Mouse (Mus musculus): ENCODE data around the gene Mycbp2. TPM values are rescaled to one million over a fixed set of nuclear protein-coding genes. Genes with fewer than 3 reads are reported as not detected.

The Mycbp2 gene
- polyA plus RNA-seq, 1 experiment from 2014 or later: 22.7 TPM

DNA sequence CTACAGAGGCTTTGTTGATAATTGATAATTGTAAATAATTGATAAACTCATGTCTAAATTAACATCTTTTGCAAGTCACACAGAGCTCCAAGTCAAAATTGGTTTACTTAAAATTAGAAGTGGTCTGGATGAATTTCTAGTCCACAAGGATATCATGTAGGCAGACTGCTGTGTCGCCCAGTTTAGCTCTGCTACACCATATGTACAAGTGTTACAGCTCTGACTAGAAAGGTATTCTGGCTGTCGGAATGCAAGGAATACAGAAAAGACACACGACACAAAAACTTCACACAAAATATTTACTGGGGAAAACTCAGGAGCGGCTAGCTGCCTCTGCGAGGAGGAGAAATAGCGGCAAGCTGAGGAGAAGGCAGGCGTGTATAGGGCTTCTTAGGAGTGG is 89.7 kb downstream of the Mycbp2 start:
- no peak for ATAC-seq (ENCODE audit: insufficient number of reproducible peaks, insufficient read depth, low FRiP score, low TSS enrichment, low read depth)
- WGBS: 91% methylated on average over 7 of the region's 7 CpGs
- no peak overlapping the region for H3K4me2 ChIP-seq

DNA sequence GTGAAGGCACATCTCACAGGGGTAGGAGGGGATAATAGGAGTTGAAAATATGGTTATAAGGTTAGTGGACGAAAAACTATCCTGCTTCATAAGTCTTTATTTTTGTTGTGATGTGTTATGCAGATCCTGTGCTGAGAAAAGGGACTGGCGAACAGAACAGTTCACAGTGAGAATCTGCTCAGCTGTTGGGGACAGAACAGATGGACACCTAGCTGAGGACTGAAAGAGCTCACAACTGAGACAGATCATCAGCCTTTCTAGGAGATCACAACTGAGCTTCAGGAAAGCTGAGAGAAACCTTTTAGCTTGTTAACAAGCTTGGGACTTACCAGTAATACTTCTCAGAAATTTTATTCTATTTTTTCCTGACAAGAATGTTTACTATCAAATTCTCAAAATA is 92.3 kb downstream of the Mycbp2 start:
- no peak for ATAC-seq (ENCODE audit: insufficient number of reproducible peaks, insufficient read depth, low FRiP score, low TSS enrichment, low read depth)
- Histone ChIP-seq H3K9ac (replicated peaks) (no peak overlapping the region), H3K27me3 (no peaks in the 10 kb centered on the region), H3K4me3 (replicated peaks) (no peak overlapping the region), H3K9me3 (no peaks in the 10 kb centered on the region), H3K4me2 (no peak overlapping the region), H3K36me3 (peaks cover 18% of the 10 kb centered on the region; the same call in 1 of the 2 replicates), H3K4me1 (replicated peaks) (no peaks in the 10 kb centered on the region), H3K27ac (no peak overlapping the region)
- 93% methylated on average over 2 of the region's 2 CpGs for WGBS

More for the DNA sequence above, 89.7 kb downstream of the Mycbp2 start:
- H3K36me3 ChIP-seq: peaks cover 34% of the 10 kb centered on the region
- no peaks in the 10 kb centered on the region for H3K27me3 ChIP-seq
- no peaks in the 10 kb centered on the region for H3K9me3 ChIP-seq
- H3K4me1 ChIP-seq (replicated peaks): no peaks in the 10 kb centered on the region
- no peak overlapping the region for H3K9ac ChIP-seq (replicated peaks)
- no peak overlapping the region for H3K4me3 ChIP-seq (replicated peaks)
- H3K27ac ChIP-seq: no peak overlapping the region

DNA sequence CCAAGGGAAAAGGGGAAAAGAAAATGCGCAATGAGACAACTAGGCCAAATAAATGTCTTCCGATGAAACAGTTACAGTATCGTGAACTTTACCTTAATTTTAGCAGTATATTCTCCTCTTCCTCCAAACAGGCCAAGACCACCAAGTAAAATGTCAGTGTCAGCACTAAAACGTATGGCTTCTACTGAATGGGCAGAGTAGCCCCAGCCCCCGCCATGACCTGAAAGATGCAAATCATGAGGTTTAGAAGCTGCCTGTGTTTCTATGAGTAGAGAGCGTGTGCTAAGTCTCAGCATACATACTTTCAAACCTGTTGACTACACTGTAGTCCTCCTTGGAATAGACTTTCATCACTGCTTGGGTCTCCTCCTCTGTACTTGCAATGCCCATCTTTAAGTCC is 104.6 kb downstream of the Mycbp2 start:
- Histone ChIP-seq H3K36me3 (peaks cover 27% of the 10 kb centered on the region), H3K27me3 (no peaks in the 10 kb centered on the region), H3K9ac (replicated peaks) (no peak overlapping the region), H3K9me3 (0 out of 2 replicates have a peak, but pooled peaks cover 3% of the 10 kb centered on the region), H3K27ac (no peak overlapping the region), H3K4me2 (no peak overlapping the region), H3K4me1 (replicated peaks) (no peaks in the 10 kb centered on the region), H3K4me3 (replicated peaks) (no peak overlapping the region)
- WGBS: 91% methylated on average over 6 of the region's 6 CpGs
- ATAC-seq (ENCODE audit: insufficient number of reproducible peaks, insufficient read depth, low FRiP score, low TSS enrichment, low read depth): no peak

DNA sequence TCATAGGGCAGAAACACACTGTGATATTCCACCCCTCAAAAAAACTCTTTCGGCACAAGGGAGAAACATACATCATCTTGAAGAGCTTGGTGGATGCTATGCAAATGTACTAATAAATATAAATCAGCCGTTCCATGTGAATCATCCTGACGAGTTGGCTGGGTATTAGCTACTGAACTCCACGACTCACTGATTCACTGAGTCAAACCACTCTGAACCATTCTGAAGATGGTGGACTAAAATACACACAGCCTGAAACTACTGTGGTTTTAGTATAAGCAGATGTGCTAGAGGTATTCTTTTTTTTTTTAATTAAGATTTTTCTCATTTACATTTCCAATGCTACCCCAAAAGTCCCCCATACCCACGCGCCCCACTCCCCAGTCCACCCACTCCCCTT is 111.8 kb downstream of the Mycbp2 start:
- H3K9ac ChIP-seq (replicated peaks): no peak overlapping the region
- no peak overlapping the region for H3K27ac ChIP-seq
- WGBS: 92% methylated on average over 6 of the region's 6 CpGs
- H3K4me2 ChIP-seq: no peak overlapping the region
- no peaks in the 10 kb centered on the region for H3K4me1 ChIP-seq (replicated peaks)
- no peaks in the 10 kb centered on the region for H3K27me3 ChIP-seq
- no peaks in the 10 kb centered on the region for H3K9me3 ChIP-seq
- H3K4me3 ChIP-seq (replicated peaks): no peak overlapping the region
- no peak for ATAC-seq (ENCODE audit: insufficient number of reproducible peaks, insufficient read depth, low FRiP score, low TSS enrichment, low read depth)
- peaks cover 20% of the 10 kb centered on the region for H3K36me3 ChIP-seq

DNA sequence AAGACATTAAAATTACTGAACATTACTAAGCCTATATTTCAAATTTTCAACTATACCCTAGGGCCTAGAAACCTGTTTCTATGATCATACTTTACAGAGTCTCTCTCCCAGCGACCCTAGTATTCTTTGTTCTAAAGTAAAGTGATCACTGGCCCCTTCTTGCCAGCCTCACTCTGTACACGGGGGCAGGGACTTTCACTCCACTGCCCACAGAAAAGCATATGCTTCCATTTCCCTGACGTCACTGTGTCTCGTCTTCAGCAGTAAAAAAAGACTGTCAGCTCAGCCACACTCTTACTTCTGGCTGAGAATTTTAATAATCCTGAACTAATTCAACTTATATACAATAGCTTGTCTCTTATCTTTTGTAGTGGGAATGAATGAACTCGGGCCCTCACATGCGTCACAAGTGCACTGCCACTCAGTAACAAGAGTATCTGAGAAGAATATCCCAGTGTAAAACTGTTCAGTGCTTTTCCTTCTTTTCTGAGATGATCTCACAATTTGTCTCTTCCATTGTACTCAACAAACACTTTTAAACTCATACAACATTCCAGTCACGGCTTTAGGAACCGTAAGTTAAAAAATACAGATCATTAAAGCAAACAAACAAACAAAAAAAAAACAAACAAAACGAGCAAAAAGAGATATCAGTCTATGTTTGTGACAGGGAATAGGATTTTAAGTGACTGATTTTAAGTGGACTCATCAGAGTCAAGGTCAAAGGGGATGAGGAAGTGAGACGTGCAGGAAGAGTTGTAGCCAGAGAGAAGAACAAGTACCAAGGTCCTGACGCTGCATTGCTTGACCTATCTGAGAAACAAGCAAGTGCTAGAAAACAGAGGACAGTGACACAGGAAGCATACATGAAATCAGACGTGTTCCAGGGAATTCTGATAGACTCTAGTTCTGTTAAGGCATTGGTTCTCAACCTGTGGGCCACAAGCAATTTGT is 112.7 kb downstream of the Mycbp2 start:
- WGBS: 81% methylated on average over 12 of the region's 12 CpGs
- H3K4me2 ChIP-seq: no peak overlapping the region
- H3K9me3 ChIP-seq: no peaks in the 10 kb centered on the region
- no peaks in the 10 kb centered on the region for H3K27me3 ChIP-seq
- no peak for ATAC-seq (ENCODE audit: insufficient number of reproducible peaks, insufficient read depth, low FRiP score, low TSS enrichment, low read depth)
- no peaks in the 10 kb centered on the region for H3K4me1 ChIP-seq (replicated peaks)
- no peak overlapping the region for H3K9ac ChIP-seq (replicated peaks)
- H3K36me3 ChIP-seq: peaks cover 20% of the 10 kb centered on the region
- H3K27ac ChIP-seq: no peak overlapping the region
- no peak overlapping the region for H3K4me3 ChIP-seq (replicated peaks)

DNA sequence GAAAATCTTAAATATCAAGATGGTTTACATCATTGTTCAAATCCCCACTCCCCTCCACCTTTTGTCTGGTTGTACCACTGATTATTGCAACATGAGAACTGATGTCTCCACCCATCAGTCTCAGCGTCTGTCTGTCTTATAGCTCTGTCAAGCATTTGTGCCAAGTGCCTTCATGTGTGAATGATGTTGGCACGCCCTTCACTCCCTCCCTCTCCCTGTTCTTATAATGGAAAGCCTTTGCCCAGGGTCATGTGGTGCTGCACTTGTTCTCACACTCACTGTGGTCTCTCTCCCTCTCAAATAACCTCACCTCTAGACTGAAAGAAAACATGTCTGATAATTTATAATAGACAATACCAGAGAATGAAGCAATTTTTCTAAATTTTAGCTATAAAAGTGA is 124.3 kb downstream of the Mycbp2 start:
- no peak for ATAC-seq (ENCODE audit: insufficient number of reproducible peaks, insufficient read depth, low FRiP score, low TSS enrichment, low read depth)
- no peak overlapping the region for H3K27ac ChIP-seq
- no peaks in the 10 kb centered on the region for H3K4me1 ChIP-seq (replicated peaks)
- H3K4me3 ChIP-seq (replicated peaks): no peak overlapping the region
- H3K9ac ChIP-seq (replicated peaks): no peak overlapping the region
- no peak overlapping the region for H3K4me2 ChIP-seq
- WGBS: 95% methylated on average over 2 of the region's 2 CpGs
- H3K9me3 ChIP-seq: no peaks in the 10 kb centered on the region
- peaks cover 61% of the 10 kb centered on the region for H3K36me3 ChIP-seq
- no peaks in the 10 kb centered on the region for H3K27me3 ChIP-seq

DNA sequence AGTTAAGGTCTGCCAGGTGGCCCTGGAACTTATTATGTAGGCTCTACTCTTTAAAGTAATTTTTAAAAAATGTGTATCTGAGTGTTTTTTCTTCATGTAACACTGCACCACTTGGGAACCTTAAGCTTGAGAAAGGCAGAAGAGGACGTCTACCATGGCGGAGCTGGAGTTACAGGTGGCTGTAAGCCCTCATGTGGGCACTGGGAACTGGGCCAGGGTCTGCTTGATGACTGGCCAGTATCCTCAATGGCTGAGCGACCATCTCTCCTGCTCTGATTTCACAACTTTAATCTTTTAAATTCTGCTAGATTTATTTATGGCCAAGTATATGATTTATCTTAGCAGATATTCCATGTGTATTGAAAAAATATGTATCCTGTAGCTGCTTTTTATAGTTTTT is 124.9 kb downstream of the Mycbp2 start:
- ATAC-seq (ENCODE audit: insufficient number of reproducible peaks, insufficient read depth, low FRiP score, low TSS enrichment, low read depth): no peak
- 90% methylated on average over 3 of the region's 3 CpGs for WGBS
- Histone ChIP-seq H3K27me3 (no peaks in the 10 kb centered on the region), H3K4me3 (replicated peaks) (no peak overlapping the region), H3K9ac (replicated peaks) (no peak overlapping the region), H3K36me3 (peaks cover 61% of the 10 kb centered on the region), H3K4me1 (replicated peaks) (no peaks in the 10 kb centered on the region), H3K27ac (no peak overlapping the region), H3K9me3 (no peaks in the 10 kb centered on the region), H3K4me2 (no peak overlapping the region)

DNA sequence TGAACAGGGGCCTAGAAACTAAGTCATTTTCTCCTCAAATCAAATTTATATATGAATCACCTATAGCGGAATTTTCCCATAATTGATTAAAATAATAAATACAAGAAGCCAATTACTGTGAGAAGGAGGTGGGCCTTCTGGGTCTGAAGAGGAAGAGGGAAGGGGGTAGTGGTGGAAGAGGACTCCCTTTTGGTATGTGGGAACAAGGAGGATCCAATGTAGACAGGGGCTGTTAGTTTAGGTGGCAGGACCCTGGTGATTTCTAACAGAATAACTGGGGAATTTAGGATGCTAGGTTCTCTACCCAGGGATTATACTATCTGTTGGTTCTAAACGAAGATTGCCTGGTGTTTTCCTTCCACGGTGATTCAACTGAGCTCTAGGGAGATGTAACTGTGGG is 130.3 kb downstream of the Mycbp2 start:
- Histone ChIP-seq H3K9me3 (no peaks in the 10 kb centered on the region), H3K36me3 (peaks cover 51% of the 10 kb centered on the region), H3K27me3 (no peaks in the 10 kb centered on the region), H3K27ac (no peak overlapping the region), H3K9ac (replicated peaks) (no peak overlapping the region), H3K4me1 (replicated peaks) (no peaks in the 10 kb centered on the region), H3K4me3 (replicated peaks) (no peak overlapping the region), H3K4me2 (no peak overlapping the region)
- ATAC-seq (ENCODE audit: insufficient number of reproducible peaks, insufficient read depth, low FRiP score, low TSS enrichment, low read depth): no peak
- WGBS: 87% methylated on average over 3 of the region's 3 CpGs

DNA sequence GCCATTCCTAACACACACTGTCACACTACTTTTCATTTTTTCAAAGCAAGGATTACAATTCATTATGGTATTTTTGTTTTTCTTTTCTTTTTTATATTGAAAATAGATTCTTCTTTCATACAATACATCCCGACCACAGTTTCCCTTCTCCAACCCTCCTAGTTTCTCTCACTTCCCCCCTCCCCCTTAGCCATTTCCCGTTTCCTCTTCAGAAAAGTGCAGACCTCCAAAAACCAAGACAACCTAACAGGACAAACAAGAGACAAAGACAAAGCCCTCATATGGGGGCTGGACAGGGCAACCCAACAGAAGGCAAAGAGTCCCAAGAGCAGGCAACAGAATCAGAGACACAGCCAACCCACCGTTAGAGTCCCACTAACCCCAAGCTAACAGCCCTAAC is 160.0 kb downstream of the Mycbp2 start:
- WGBS: 81% methylated on average over 3 of the region's 3 CpGs
- H3K4me2 ChIP-seq: no peak overlapping the region
- H3K27ac ChIP-seq: no peak overlapping the region
- H3K9me3 ChIP-seq: no peaks in the 10 kb centered on the region
- ATAC-seq (ENCODE audit: insufficient number of reproducible peaks, insufficient read depth, low FRiP score, low TSS enrichment, low read depth): no peak
- H3K36me3 ChIP-seq: peaks cover 66% of the 10 kb centered on the region
- no peaks in the 10 kb centered on the region for H3K27me3 ChIP-seq
- H3K4me1 ChIP-seq (replicated peaks): no peaks in the 10 kb centered on the region
- no peak overlapping the region for H3K9ac ChIP-seq (replicated peaks)
- H3K4me3 ChIP-seq (replicated peaks): no peak overlapping the region

DNA sequence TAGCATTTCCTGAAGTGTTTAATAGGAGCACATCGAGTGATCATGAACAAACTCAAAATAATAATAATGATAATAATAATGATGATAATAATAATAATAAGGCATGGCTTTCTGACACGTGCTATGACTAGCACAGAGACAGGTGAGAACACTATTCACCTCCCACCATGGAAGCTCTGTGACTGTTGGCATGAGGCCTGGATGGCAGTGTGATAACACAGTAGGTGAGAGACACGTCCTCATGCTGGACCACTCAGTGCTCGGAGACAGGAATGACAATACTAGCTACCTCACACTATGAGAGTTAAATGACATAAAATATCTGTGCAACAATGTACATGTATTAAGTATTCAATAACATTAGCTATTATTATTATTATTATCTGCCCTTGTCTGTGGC is 160.5 kb downstream of the Mycbp2 start:
- Histone ChIP-seq H3K9me3 (no peaks in the 10 kb centered on the region), H3K27ac (no peak overlapping the region), H3K9ac (replicated peaks) (no peak overlapping the region), H3K4me1 (replicated peaks) (no peaks in the 10 kb centered on the region), H3K4me3 (replicated peaks) (no peak overlapping the region), H3K27me3 (no peaks in the 10 kb centered on the region), H3K36me3 (peaks cover 61% of the 10 kb centered on the region), H3K4me2 (no peak overlapping the region)
- WGBS: 89% methylated on average over 4 of the region's 4 CpGs
- ATAC-seq (ENCODE audit: insufficient number of reproducible peaks, insufficient read depth, low FRiP score, low TSS enrichment, low read depth): no peak

DNA sequence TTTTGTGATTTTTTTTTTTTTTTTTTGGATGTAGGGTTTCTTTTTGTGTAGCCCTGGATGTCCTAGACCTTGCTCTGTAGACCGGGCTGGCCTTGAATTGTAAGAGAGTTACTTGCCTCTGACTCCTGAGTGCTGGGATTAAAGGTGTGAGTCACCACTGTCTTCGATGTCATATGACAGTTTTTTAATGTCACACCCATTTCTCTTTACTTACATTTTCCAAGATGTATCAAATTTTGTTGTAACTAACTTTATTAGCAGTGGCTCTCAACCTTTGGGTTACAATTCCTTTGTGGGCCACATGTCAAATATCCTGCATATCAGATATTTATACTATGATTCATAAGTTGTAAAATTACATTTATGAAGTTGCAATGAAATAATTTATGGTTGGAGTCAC is 166.5 kb downstream of the Mycbp2 start:
- no peaks in the 10 kb centered on the region for H3K4me1 ChIP-seq (replicated peaks)
- no peaks in the 10 kb centered on the region for H3K27me3 ChIP-seq
- H3K27ac ChIP-seq: no peak overlapping the region
- no peak overlapping the region for H3K4me2 ChIP-seq
- no peak for ATAC-seq (ENCODE audit: insufficient number of reproducible peaks, insufficient read depth, low FRiP score, low TSS enrichment, low read depth)
- WGBS: 93% methylated on average over 2 of the region's 2 CpGs
- H3K9ac ChIP-seq (replicated peaks): no peak overlapping the region
- peaks cover 23% of the 10 kb centered on the region for H3K36me3 ChIP-seq
- no peak overlapping the region for H3K4me3 ChIP-seq (replicated peaks)
- no peaks in the 10 kb centered on the region for H3K9me3 ChIP-seq

DNA sequence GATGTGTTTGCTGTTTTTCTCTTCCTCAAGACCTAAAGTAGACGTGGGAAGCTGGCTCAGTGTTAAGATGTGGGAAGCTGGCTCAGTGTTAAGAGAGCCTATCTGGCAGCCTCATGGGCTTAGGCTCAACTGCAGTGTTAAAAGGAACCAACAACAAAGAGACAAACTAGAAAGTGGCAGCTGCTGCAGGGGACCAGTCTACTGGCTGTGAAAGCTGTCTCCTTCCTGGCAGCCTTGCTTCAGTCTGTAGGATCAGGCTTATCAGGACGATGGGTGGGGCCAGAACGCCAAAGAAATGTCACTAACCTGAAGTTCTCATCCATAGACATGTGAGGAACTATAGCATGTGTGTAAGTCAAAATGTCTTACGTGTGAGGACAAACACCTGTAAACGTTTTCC is 183.7 kb downstream of the Mycbp2 start:
- Histone ChIP-seq H3K27me3 (no peaks in the 10 kb centered on the region), H3K4me3 (replicated peaks) (no peak overlapping the region), H3K4me1 (replicated peaks) (no peaks in the 10 kb centered on the region), H3K27ac (no peak overlapping the region), H3K4me2 (no peak overlapping the region), H3K9ac (replicated peaks) (no peak overlapping the region), H3K36me3 (peaks cover 19% of the 10 kb centered on the region), H3K9me3 (no peaks in the 10 kb centered on the region)
- no peak for ATAC-seq (ENCODE audit: insufficient number of reproducible peaks, insufficient read depth, low FRiP score, low TSS enrichment, low read depth)
- 65% methylated on average over 5 of the region's 5 CpGs for WGBS
